Mouse (Mus musculus): Measurements from ENCODE around the gene Arhgap22. TPM values are rescaled to one million over a fixed set of nuclear protein-coding genes. Genes with fewer than 3 reads are reported as not detected.

Arhgap22 gene
- polyA plus RNA-seq (2011; ENCODE audit: insufficient read depth, insufficient read length, low read depth, missing spikeins): 10.8 and 12.9 TPM in 2 replicates

DNA sequence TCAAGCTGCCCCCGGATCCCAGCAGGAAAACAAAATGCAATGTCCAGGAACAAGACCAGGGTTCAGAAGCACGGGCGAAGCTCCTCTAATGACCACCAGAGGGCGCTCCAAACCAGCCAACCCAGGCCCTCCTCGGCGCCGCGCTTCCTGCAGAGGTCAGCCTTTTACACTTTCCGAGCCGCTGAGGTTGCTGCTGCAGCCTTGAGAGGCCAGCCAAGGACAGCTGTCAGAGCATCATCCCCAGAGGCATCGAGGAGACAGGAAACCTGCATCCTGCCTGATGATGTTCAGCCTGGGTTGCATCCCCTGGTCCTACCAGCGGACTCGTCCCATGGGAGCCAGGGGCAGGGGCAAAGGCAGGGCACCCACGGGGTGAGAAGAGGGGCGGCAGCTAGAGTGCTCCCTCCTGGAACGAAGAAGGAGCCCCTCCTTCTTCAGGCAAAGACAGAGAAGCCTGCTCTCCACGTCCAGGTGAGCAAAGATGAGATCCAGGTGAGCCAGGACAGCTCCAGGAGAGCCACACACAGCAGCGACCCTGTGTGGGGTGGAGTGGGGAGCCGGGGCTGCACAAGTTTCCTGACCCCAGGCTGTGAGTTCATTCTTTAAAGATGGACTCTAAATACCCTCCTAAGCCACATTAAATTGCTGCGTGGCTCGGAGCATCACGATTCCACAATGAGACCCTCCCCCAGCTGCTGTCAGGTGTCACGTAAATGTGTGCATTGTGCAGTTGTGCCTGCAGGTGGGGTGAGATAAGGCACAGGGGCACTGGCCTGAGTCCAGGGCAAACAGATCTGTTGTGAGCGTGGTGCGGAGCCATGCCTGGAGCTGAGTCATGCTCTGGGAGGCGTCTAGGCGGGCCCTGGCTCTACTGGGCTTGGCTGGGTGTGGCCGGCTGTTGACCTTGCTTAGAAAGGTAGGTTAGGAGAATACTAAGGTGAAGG, at the start of gene Arhgap22:
Gene Arhgap22 (plus strand): TSS at position 204 of the 944 bp plus-strand sequence.
- Histone ChIP-seq H3K4me1 (ENCODE audit: control insufficient read depth, insufficient read depth, low read length) (peaks cover 2% of the 10 kb centered on the region), H3K9me3 (replicated peaks; ENCODE audit: control insufficient read depth, insufficient read depth, low read length, poor library complexity, severe bottlenecking) (no peaks in the 10 kb centered on the region), H3K36me3 (ENCODE audit: control insufficient read depth, insufficient read depth, low read length, poor library complexity, severe bottlenecking) (no peaks in the 10 kb centered on the region), H3K27ac (ENCODE audit: insufficient read depth, low read length) (no peak within 1 kb of the TSS), H3K4me3 (ENCODE audit: low read depth, low read length) (peak within 1 kb of the TSS; percentile 51), H3K9ac (ENCODE audit: low read depth, poor library complexity, severe bottlenecking) (no peak within 1 kb of the TSS), H3K27me3 (ENCODE audit: control insufficient read depth, insufficient read depth, low read length, poor library complexity, severe bottlenecking) (no peaks in the 10 kb centered on the region)
- TF ChIP-seq CTCF (IDR thresholded peaks at IDR 0.05; ENCODE audit: low read depth, low read length) (peak; percentile 99), EP300 (IDR thresholded peaks at IDR 0.05; ENCODE audit: insufficient read depth, low read depth, low read length) (peak; percentile 80), POLR2A (IDR thresholded peaks at IDR 0.05; ENCODE audit: insufficient read depth, low read length) (no peak)

- Histone ChIP-seq H3K27ac (ENCODE audit: insufficient read depth, low read length) (no peak overlapping the region), H3K9me3 (replicated peaks; ENCODE audit: control insufficient read depth, insufficient read depth, low read length, poor library complexity, severe bottlenecking) (no peaks in the 10 kb centered on the region), H3K27me3 (ENCODE audit: control insufficient read depth, insufficient read depth, low read length, poor library complexity, severe bottlenecking) (no peaks in the 10 kb centered on the region), H3K9ac (ENCODE audit: low read depth, poor library complexity, severe bottlenecking) (no peak overlapping the region), H3K4me3 (ENCODE audit: low read depth, low read length) (no peak overlapping the region), H3K4me1 (ENCODE audit: control insufficient read depth, insufficient read depth, low read length) (no peaks in the 10 kb centered on the region), H3K36me3 (ENCODE audit: control insufficient read depth, insufficient read depth, low read length, poor library complexity, severe bottlenecking) (no peaks in the 10 kb centered on the region)
- TF ChIP-seq EP300 (IDR thresholded peaks at IDR 0.05; ENCODE audit: insufficient read depth, low read depth, low read length) (no peak), POLR2A (IDR thresholded peaks at IDR 0.05; ENCODE audit: insufficient read depth, low read length) (no peak), CTCF (IDR thresholded peaks at IDR 0.05; ENCODE audit: low read depth, low read length) (no peak)
Observed at GRCm38 (mm10) chr14:33168750-33169149, 45.1 kb upstream of the Arhgap22 start.

DNA sequence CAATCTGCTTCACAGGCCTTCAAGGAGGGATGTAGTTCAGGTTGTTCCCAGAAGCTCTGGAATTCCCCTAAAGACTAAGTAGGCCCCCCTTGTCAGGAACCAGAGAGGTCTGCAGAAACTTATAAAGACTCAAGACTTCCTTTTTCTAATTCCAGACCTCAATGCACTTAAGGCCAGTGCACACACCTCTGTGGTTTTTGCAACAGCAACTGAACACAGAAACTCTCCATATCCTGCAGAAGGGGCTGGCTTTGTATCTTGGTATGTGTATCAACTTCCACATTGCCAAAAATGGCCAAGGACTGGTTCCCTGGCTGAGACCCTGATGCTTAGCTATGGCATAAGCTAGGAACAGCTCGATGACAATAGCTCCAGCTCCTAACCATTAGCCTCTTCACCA, 41.9 kb upstream of the Arhgap22 start:
- H3K9ac ChIP-seq (ENCODE audit: low read depth, poor library complexity, severe bottlenecking): no peak overlapping the region
- no peak overlapping the region for H3K4me3 ChIP-seq (ENCODE audit: low read depth, low read length)
- H3K27ac ChIP-seq (ENCODE audit: insufficient read depth, low read length): no peak overlapping the region
- H3K4me1 ChIP-seq (ENCODE audit: control insufficient read depth, insufficient read depth, low read length): no peaks in the 10 kb centered on the region
- no peaks in the 10 kb centered on the region; the same call in 1 of the 2 replicates for H3K27me3 ChIP-seq (ENCODE audit: control insufficient read depth, insufficient read depth, low read length, poor library complexity, severe bottlenecking)
- H3K9me3 ChIP-seq (replicated peaks; ENCODE audit: control insufficient read depth, insufficient read depth, low read length, poor library complexity, severe bottlenecking): no peaks in the 10 kb centered on the region
- H3K36me3 ChIP-seq (ENCODE audit: control insufficient read depth, insufficient read depth, low read length, poor library complexity, severe bottlenecking): no peaks in the 10 kb centered on the region
- TF ChIP-seq CTCF (IDR thresholded peaks at IDR 0.05; ENCODE audit: low read depth, low read length) (no peak), EP300 (IDR thresholded peaks at IDR 0.05; ENCODE audit: insufficient read depth, low read depth, low read length) (no peak), POLR2A (IDR thresholded peaks at IDR 0.05; ENCODE audit: insufficient read depth, low read length) (no peak)

GRCm38 (mm10) chr14:33175059-33175821, 38.6 kb upstream of the Arhgap22 start:
- Histone ChIP-seq H3K9ac (ENCODE audit: low read depth, poor library complexity, severe bottlenecking) (no peak overlapping the region), H3K27me3 (ENCODE audit: control insufficient read depth, insufficient read depth, low read length, poor library complexity, severe bottlenecking) (no peaks in the 10 kb centered on the region; the same call in 1 of the 2 replicates), H3K4me1 (ENCODE audit: control insufficient read depth, insufficient read depth, low read length) (no peaks in the 10 kb centered on the region), H3K36me3 (ENCODE audit: control insufficient read depth, insufficient read depth, low read length, poor library complexity, severe bottlenecking) (no peaks in the 10 kb centered on the region), H3K27ac (ENCODE audit: insufficient read depth, low read length) (no peak overlapping the region), H3K4me3 (ENCODE audit: low read depth, low read length) (no peak overlapping the region), H3K9me3 (replicated peaks; ENCODE audit: control insufficient read depth, insufficient read depth, low read length, poor library complexity, severe bottlenecking) (no peaks in the 10 kb centered on the region)
- no peak for TF ChIP-seq EP300 (IDR thresholded peaks at IDR 0.05; ENCODE audit: insufficient read depth, low read depth, low read length)
- TF ChIP-seq POLR2A (IDR thresholded peaks at IDR 0.05; ENCODE audit: insufficient read depth, low read length): no peak
- no peak for TF ChIP-seq CTCF (IDR thresholded peaks at IDR 0.05; ENCODE audit: low read depth, low read length)

DNA sequence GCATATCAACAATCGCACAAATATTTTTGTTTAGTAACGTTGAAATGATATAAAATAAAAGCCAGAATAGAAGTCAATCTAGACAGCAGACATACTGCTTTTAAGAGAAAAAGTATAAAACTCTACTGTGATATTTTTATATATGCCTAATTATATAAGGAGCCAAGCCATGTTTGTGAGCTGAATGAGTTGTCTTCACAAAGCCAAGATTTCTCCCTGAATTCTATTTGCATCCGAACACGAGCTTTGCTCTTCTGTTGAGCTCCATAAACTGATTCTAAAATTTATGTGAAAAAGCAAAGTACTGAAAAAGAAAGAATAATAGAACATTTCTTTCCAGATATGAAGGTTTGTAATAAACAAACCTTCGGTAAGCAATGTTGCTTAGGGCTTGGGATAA, 33.7 kb upstream of the Arhgap22 start:
- TF ChIP-seq CTCF (IDR thresholded peaks at IDR 0.05; ENCODE audit: low read depth, low read length) (no peak), POLR2A (IDR thresholded peaks at IDR 0.05; ENCODE audit: insufficient read depth, low read length) (no peak), EP300 (IDR thresholded peaks at IDR 0.05; ENCODE audit: insufficient read depth, low read depth, low read length) (no peak)
- Histone ChIP-seq H3K9me3 (replicated peaks; ENCODE audit: control insufficient read depth, insufficient read depth, low read length, poor library complexity, severe bottlenecking) (no peaks in the 10 kb centered on the region), H3K36me3 (ENCODE audit: control insufficient read depth, insufficient read depth, low read length, poor library complexity, severe bottlenecking) (no peaks in the 10 kb centered on the region), H3K9ac (ENCODE audit: low read depth, poor library complexity, severe bottlenecking) (no peak overlapping the region), H3K27ac (ENCODE audit: insufficient read depth, low read length) (no peak overlapping the region), H3K4me1 (ENCODE audit: control insufficient read depth, insufficient read depth, low read length) (no peaks in the 10 kb centered on the region), H3K27me3 (ENCODE audit: control insufficient read depth, insufficient read depth, low read length, poor library complexity, severe bottlenecking) (no peaks in the 10 kb centered on the region; the same call in 1 of the 2 replicates), H3K4me3 (ENCODE audit: low read depth, low read length) (no peak overlapping the region)

Measured in ES-Bruce4 (cell line).